Mouse (Mus musculus): Measurements from ENCODE around the gene Dnajc15. TPM values are rescaled to one million over a fixed set of nuclear protein-coding genes. Genes with fewer than 3 reads are reported as not detected.

The Dnajc15 gene
- total RNA-seq, 2 experiments from 2014 or later, result 64.2 to 102 TPM

DNA sequence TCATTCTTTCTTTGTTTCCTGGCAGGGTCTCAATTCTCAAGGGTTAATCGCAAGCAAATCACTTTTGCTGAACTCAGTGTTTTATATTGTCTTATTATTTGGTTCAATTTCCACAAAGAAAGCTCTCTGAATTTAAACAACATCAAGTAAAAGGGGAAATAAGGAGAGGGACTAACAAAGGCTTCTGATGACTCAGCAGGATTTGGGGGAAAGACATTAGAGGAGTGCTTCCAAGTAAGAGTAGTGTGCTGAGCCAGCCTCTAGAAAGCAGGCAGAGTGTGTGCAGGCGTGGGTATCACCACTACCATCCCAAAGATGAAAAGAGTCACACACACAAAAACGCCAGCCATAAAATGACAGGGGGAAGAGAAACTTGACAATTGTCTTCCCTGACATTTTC, 10.9 kb downstream of the Dnajc15 start:
- ATAC-seq (replicated peaks; ENCODE audit: poor library complexity, severe bottlenecking), result no peak; the same call in 1 of the 2 replicates

DNA sequence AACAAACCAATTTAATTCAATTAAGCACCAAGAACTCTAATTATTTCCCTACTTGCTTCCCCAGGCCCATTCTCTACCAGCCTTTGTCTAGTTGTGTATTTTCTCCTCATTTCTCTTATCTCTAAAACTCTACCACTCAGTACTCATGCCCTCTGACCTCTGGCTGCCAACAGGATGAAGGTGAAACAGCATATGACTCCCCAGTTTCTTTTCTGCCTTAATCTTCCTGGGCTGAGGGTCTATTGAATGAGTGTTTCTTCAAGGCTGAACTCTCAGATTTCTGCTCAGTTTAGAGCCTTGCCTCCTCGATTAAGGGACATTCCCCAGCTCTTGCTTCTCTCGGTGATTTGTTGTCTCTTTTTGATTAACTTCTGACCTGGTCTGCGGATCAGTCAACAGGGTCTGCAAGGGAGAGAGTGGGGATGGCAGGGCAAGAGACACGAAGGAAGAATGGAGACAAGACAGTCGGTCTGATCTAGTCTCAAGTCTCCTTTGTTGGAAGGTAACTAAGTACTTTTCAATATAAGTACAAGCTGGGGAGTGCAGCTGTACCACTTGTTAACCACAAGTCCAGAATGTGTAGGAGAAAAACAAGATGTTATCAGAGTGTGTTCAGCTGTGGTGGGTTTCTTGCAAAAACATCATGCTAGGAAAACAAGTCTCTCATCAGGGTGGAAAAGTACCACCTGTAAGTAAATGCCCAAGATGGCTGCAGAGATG, 13.9 kb downstream of the Dnajc15 start:
- ATAC-seq (replicated peaks; ENCODE audit: poor library complexity, severe bottlenecking), result no peak

DNA sequence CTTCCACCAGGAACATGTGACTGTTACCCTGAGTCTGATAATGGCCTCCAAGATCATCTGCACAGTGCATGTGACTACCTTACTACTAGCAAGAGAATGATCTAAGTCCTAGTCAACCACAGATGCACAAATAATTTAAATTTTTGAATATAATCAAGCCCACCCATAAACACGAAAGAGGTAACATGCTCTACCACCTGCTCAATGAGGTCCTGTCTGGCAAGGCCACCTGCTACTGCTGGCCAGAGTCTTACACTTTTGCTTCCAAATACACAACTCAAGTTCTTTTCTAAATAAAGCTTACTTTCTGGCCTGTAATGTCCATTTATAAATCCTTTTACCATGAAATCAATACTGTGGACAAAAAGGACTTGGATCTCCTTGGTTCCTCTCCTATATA, 15.0 kb downstream of the Dnajc15 start:
- no peak for ATAC-seq (replicated peaks; ENCODE audit: poor library complexity, severe bottlenecking)

DNA sequence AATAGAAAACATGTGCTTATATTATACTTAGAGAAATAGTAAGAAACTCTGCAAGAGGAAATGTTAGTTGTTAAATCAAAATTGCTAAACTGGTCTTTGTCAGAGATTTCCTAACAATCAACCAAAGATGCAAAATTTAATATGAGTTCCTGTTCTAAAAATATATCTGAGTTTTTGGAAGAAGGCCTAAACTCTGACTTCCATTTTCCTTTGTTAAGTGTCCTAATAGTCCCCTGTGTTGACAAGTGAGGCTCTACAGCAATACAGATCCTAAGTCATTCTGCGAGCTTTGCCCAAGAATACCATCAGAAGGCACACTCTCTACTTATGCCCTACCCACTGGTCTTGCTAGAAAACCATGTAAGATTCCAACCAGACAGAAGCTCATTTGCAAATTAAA, 21.0 kb downstream of the Dnajc15 start:
- peak; percentile 49 for ATAC-seq (replicated peaks; ENCODE audit: poor library complexity, severe bottlenecking)

DNA sequence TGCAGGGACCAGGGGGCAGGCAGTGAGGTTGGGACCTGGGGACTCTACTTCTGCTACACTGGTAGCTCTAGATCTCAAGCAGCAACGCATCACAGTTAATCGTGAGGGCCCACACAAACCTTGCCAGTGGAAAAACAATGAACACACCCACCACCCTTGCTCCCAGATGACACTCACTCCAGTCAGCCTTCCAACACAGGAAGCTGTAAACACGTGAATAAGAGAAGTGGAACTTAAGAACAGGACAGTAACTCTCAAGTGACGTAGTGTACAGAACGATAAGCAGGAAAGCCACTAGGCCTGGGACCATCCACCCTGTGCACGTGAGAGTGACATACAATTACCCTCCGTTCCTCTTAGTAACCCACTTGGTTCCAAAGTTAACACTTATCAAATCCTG, 25.1 kb downstream of the Dnajc15 start:
- peak; percentile 95 for ATAC-seq (replicated peaks; ENCODE audit: poor library complexity, severe bottlenecking)

DNA sequence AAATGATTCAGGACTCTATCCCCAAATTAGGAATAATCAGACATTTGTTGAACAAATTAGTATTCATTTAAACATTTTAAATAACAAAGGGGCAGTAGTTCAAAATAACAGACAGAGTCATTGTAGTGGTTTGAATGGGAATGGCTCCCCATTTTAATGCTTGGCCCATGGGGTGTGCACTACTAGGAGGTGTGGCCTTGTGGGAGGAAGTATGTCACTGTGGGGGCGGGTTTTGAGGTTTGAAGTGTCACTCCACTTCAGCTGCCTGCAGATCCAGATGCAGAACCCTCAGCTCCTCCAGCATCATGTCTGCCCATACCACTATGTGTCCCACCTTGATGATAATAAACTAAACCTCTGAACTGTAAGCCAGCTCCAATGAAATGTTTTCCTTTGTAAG, 26.6 kb downstream of the Dnajc15 start:
- ATAC-seq (replicated peaks; ENCODE audit: poor library complexity, severe bottlenecking), result peak; percentile 29

DNA sequence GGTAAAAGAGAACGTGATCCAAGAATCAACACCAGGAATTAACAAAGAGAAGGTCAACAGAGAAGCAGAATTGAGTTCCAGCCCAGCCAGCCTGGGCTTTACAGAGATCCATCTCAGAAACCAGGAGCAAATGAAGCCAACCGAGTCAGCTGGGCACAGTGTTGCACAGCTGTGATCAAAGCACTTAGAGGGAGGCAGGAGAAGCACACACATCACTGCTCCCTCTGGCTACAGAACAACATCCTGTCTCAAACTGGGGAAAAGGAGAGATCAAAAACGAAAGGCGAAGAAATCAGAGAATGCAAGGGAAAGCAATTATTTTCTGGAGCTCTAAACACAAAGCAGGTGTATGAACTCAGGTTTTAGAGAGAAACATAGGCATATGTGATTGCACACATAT, 28.7 kb downstream of the Dnajc15 start:
- no peak for ATAC-seq (replicated peaks; ENCODE audit: poor library complexity, severe bottlenecking)

DNA sequence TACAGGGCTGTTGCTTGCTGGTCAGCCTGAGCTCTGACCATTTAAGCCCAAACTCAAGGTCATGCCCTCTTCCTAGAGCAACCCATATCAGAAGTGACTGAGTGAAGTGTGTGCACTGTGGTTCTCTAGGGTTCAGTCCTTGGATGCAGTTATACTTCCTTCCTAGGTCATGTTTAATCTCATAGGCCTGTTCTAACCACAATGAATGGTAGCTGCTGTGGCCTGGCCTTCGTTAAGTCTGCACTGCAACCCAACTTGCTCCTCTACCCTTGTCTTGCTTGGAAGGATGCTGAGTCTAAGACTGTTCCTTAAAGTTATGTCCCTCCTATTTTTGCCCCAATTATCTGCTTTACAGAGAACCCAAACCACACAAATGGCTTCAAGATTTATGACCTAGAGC, 29.4 kb downstream of the Dnajc15 start:
- no peak for ATAC-seq (replicated peaks; ENCODE audit: poor library complexity, severe bottlenecking)

DNA sequence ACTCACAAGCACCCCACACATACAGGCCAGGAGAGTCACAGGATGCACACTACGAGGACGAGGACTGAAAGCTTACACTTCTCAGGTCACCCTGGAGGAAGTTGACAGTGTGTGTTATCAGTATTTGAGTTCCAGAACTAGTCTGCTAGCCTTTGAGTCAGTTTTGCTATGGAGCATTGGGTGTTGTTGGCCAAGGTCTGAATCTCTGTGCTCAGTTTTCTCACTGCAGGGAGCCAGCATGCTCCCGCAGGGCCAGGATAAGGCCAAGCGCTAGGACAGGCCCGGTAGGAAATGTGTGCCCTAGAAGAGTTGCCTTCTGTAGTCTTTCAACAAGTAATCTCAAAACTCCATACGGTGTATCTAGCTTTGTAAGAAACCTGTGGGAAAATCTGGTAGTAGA, 34.4 kb downstream of the Dnajc15 start:
- no peak for ATAC-seq (replicated peaks; ENCODE audit: poor library complexity, severe bottlenecking)

DNA sequence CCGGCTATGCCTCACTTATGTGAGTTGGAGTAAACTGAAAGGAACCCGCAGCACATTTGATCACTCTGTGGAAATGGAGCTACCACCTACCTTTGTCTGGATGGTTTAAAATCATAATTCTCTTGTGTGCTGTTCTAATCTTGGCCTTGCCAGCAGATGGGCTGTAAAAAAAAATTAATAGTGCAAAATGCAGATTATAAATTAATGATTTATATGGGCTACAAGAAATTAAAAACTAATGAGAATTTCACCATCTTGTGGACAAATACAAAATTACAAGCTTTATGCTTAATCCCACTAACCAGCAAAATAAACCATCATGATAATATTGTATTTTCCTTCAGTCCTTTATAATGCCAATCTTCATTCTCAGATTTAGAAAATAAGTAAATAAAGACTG, 34.8 kb downstream of the Dnajc15 start:
- ATAC-seq (replicated peaks; ENCODE audit: poor library complexity, severe bottlenecking), result no peak

DNA sequence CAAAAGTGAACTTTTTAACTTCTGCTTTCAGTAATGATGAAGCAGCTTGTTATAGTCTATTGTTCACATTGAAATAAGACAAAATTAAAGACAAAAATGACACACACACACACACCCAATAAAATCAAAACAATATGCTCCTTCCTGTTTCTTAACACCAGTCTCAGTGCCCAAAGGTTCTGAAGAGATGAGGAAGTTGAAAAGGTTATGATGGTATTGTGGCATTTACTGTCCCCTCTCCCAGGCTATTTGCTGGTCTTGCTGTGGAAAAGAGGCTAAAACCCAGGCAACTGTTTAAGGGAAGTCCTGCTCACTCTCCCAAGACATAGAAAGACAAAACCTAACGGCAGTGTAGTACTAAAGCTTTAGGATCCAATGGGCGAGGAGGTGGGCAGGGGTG, 38.1 kb downstream of the Dnajc15 start:
- peak; percentile 83 for ATAC-seq (replicated peaks; ENCODE audit: poor library complexity, severe bottlenecking)

DNA sequence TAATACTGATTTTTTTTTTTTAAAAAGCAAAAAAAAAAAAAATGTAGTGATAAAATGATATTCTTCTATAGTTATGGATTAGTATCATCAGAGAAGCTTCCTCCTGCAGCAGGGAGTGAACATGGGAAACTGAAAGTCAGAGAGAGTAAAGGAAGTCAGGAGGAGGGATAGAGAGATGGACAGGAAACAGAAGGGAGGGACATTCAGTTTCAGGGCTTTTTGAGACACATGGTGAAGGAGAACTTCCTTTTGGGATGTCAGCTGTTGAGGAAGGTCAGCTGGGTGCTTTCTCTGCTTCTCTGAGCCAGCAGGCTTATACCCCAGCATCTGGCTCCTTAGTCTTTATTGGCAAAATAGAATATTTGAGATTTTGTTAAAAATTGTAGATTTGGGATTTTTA, 42.6 kb downstream of the Dnajc15 start:
- ATAC-seq (replicated peaks; ENCODE audit: poor library complexity, severe bottlenecking), result peak; percentile 57

DNA sequence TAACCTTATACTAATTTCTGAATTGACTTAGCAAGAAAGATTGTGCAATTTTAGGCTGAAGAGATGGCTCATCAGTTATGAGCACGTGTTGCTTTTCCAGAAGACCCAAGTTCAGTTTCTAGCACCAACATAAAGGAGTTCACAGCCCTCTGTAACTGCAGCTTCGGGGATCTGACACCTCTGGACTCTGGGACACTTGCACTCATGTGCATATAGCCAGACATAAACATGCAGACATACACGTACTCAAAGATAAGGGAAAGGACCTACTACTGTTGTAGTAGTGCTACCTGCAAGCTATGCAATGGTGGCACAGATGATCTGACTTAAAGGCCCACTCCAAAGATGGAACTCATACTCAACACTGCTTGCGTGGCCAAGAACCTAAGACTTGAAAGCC, 43.0 kb downstream of the Dnajc15 start:
- ATAC-seq (replicated peaks; ENCODE audit: poor library complexity, severe bottlenecking), result no peak

DNA sequence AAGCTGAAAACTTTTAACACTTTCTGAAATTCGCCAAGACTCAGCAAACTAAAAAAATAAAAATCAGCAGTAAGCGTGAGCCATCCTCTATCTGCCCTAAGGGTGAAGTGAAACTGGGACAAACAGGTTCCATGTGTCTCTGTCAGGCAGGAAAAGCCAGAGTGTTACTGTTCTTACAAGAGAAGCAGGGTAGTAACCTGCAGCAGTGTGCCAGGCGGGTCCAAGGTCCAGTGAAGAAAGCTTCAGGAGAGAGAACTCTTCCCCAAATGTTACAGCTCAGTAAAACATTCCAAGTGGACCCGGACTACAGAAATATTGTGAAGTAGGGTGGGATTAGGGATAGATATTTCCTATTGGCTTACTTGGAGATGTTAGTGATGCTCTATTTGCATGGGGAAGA, 45.3 kb downstream of the Dnajc15 start:
- no peak for ATAC-seq (replicated peaks; ENCODE audit: poor library complexity, severe bottlenecking)

DNA sequence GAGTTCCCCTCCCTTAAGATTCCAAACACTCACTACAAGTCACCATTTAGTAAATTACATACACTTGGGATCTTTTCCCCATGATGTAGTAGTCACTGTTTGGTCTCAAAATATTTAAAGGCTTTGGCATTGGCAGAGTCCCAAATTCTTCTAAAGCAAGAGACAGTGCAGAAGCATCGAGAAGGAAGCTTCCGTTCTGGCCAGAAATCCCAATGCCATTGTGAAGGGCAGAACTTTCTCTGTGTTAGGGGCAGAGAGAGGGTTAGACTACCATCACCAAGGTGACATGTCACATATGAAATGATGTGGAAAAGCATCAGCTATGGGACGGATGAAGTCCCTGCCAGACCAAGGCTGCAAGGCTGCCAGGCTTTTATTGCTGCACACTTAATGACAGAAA, 49.0 kb downstream of the Dnajc15 start:
- no peak for ATAC-seq (replicated peaks; ENCODE audit: poor library complexity, severe bottlenecking)

DNA sequence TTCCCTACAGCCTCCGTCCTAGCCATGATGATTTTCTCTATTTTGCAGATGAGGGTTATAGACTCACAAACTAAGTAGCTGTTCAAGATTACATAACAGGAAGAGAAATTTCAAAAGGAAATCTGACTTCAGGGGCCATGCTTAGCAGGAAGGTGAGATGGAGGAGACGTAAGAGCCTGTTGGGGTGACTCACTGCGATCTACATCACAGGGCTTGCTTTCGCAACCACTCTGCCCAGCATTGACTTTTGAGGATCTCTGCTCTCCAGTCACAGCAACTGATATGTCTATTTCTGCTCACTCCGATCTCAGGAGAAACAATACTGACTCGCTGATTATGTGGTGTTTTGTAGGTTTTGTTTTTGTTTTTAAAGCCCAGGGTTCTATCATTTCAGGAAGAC, 49.8 kb downstream of the Dnajc15 start:
- ATAC-seq (replicated peaks; ENCODE audit: poor library complexity, severe bottlenecking), result peak; percentile 98

DNA sequence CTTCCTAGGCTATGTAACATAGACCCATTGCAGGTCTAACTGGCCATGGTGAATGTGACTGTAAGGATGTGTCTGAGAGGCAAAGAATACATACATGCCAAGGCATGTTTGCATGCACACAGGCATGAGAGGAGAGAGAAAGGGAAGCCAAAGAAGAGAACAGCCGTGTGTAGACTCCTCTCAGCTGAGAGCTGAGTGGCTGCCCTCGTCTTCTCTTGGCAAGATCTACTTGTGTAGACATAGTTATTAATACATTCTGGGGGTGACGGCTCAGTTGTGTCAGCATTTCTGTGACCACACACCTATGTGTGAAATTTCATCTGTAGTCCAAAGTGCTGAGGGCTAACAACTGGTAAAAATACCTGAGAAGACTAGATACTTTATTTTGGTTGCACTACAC, 55.1 kb downstream of the Dnajc15 start:
- ATAC-seq (replicated peaks; ENCODE audit: poor library complexity, severe bottlenecking), result no peak

DNA sequence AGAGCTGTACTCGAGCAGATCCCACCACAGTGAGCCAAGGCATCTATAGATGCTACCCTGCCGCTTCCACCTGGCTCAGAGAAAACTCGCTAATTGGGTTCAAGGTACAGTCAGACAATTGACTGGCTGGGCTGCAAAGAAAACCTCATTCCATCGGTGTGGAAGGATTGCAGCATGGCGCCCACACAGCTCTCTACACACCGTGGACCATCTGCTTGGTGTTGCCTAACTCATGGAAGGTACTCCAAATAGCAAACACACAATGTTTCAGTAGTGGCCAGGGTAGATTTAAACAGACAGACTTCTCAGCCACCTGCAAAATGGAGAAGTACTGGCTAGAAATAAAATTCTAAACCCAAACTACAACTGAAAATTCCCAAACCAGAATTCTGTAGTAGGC, 57.4 kb downstream of the Dnajc15 start:
- ATAC-seq (replicated peaks; ENCODE audit: poor library complexity, severe bottlenecking), result 0 out of 2 replicates have a peak, but pooled peaks have one; percentile 22

DNA sequence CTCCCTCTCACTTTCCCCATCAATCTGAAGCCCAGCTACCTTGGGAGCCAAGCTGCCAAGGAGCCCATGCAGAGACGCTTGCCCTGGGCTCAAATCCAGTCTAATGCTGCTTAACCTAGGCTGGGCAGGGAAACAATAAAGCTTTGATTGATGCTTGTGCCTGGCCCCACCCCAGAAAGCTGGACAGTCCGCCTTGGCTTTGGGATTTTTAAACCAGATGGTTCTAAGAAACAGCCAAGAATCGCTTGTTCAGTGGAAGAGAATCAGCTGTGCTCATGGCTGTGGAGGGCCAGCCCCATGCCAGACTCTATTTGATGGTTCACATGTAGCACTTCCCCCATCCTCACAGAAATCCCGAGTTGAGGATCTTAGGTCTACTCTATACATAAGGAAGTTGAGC, 60.0 kb downstream of the Dnajc15 start:
- ATAC-seq (replicated peaks; ENCODE audit: poor library complexity, severe bottlenecking), result no peak

DNA sequence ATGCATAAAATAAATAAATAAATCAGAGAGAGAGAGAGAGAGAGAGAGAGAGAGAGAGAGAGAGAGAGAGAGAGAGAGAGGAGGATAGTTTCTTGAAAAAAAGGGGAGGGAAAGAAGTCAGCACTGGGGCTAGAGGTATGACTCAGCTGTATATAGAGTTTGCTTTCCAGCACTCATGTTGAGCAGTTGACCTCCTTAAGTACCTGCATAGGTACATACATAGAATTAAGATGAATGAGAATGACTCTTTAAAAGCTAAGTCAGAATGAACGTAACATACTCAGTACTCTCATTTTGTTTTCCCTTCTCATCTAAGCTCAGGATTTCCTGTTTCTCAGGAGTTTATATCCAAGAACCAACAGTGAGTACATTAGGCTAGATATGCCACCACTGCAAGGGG, 62.0 kb downstream of the Dnajc15 start:
- no peak for ATAC-seq (replicated peaks; ENCODE audit: poor library complexity, severe bottlenecking)

DNA sequence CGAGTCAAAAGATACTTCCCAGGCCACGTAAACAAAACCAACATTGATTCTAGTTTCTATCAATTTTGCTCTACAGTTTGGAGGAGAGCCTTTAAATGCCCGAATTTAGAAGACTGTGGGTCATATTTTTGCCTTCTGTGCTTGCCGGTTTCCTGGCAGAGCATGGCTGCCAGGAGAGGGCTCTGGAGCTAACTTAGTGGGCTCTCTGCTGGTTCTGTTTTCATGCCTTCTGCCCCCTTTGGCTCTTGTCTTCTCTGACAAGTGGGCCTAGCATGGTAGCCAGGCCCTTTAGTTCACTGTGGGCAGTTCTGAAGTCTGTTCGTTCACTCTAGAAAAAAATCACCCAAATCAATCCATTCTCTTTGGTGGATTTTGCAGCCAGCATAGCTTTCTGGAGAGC, 63.5 kb downstream of the Dnajc15 start:
- no peak for ATAC-seq (replicated peaks; ENCODE audit: poor library complexity, severe bottlenecking)

DNA sequence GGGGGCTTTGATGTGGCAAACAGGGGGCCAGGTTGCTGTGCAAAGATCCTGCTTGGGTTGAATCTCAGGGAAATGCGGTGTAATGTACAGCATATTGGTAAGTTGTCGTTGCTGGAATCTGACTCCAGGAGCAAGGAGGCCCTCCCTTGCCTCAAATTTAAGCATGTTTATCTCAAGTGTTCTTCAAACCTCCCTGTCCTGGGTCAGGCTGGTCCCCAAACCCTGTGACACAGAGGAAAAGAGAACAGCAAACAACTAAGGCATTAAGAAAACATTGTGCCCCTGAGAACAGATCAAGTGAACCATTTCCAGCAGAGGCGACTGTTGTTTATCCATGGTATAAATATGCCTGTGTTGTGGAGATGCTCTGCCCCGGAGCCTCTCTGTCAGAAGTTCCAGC, 67.1 kb downstream of the Dnajc15 start:
- ATAC-seq (replicated peaks; ENCODE audit: poor library complexity, severe bottlenecking), result no peak

DNA sequence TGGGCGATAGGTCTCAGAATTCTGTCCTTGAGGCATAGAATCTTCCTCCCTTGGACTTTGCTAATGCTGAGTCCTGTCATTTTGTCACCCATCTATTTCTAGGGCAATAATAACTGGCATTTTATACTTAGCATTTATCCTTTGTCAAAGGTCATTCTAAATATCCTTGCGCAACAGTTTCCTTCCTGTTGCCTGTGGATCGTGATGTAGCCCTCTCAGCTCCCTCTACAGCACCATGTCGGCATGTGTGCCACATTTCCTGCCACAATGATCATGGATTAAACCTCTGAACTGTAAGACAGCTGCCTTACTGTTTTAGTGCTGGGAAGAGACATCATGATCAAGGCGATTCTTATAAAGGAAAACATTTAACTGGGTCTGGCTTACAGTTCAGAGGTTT, 68.6 kb downstream of the Dnajc15 start:
- ATAC-seq (replicated peaks; ENCODE audit: poor library complexity, severe bottlenecking), result peak; percentile 78
